Mouse (Mus musculus): ENCODE data around the gene Tsc22d3.
"Not testable (repeated sequence)": the region's sequence is repeated elsewhere in the genome, so short reads cannot be mapped to it uniquely, and the experiment has no call there.

- TF ChIP-seq RCOR1 (conservative IDR thresholded peaks at IDR 0.05; ENCODE audit: low read depth, low read length); USF1 (IDR thresholded peaks at IDR 0.05; ENCODE audit: low read depth, low read length); POLR2A (IDR thresholded peaks at IDR 0.05; ENCODE audit: low read depth, low read length); EP300 (IDR thresholded peaks at IDR 0.05; ENCODE audit: low read length); NRF1 (IDR thresholded peaks at IDR 0.05; ENCODE audit: low read depth, low read length); MXI1 (IDR thresholded peaks at IDR 0.05; ENCODE audit: low read depth, low read length); CTCF (conservative IDR thresholded peaks at IDR 0.05 in 1 of 2, IDR thresholded peaks at IDR 0.05 in 1 of 2; ENCODE audit: low read depth in 2 of 2, low read length in 2 of 2); NELFE (IDR thresholded peaks at IDR 0.05; ENCODE audit: low read depth, low read length): not testable (repeated sequence)
These were observed 60.6 kb downstream of the Tsc22d3 start for GRCm38 (mm10) chrX:140539831-140540230.

Data from CH12.LX (cell line).